Mouse (Mus musculus) heart, postnatal 10 days (tissue): ENCODE measurements at regions not wholly inside any gene's neighbourhood (a gene's known extent, or its start where the extent isn't known, plus 50 kb on each side); places are given as distances from the start of the nearest gene placed in this dataset.

Source experiments
- DNase-seq, 2 experiments: peaks; one replicate each; pipeline ENCODE4 v3.0.0; 2021
- intact Hi-C: fragments of 180-260 bp; cut with DNase I; formaldehyde crosslinking; loops from one replicate; pipeline ENCODE4 v1.15.1; 2025

DNA sequence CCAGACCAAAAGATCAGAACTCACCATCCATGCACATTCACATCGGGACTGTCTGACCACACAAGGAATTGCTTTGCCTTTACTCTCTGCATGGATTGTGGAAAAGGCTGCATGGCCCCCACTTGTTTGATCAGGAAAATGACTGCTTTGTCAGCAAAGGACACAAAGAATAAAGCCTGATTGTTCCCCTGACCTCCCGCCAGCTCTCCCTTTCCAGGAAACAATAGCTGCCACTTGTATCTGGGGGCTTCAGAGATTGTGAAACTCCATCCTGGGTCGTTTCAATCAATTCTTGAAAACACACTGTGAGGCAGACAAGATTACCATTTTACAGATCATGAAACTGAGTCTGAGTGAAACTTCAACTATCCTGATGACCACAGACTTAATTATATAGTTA is 70.7 kb downstream of the Zic3 start:
- no peak for DNase-seq
- intact Hi-C loops = no loop called here

DNA sequence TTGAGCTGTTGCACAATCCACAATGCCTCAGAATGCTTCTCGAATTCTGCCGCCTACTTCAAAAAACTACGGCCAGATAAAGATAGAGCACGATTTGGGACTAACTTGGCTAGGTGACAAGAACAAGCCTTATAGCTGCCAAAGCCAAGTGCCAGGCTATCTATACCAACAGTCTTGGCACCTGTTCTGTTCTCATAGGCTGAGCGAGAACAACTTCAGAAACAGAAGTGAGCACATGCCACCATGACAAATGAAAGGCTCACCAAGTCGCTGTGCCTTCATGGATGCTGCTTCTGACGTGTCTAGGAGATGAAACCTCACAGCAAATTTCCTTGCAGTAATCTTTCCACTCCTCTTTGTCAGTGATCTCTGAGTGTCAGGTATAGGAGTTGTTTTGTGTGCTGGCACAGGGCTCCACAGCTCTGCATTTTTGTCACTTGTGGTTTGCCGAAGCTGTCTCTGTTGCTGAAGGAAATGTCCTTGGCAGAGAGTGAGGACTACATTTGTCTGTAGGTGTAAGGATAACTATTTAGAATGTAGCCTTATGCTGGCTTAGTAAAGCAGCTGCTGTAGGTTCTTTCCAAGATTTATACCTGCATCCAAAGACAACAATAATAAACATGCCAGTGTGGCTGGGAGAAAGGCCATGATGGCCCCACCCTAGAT is 95.4 kb downstream of the Zic3 start:
- intact Hi-C loops = no loop called here
- DNase-seq = peak in 1 of 2 experiments; percentile 1

DNA sequence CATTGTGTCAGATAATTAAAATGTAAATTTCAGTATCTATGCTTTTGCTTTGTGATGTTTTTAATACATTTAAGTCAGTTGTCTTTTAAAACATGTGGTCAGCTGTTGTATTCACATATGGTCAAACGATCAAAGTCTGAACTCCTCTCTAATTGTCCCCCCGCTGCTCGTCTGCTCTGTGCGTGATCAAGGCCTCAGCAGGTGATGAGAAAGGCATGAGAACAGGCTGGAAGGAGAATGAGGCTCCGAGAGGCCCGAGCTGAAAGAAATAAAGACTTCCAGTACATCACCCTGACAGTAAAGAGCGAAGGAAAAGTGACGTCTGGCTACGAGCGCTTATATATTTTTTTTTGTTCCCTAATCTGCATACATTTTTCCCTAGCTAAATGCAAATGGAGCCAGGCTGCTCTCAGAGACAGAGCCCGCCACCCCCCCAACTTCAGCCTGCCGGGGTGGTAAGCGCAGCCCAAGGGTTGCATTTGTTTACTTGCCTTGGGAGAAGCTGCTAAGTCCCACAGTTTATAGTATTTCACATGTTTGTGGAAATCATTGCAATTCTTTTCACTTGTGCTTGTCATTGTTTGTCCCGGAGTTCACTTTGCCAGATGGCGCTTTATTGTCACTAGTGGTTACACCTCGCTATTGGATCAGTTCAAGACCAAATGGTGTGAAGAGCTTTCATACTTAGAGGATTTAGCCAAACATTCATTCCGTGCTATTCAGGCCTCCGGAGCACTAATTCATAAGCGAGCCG is 133.0 kb downstream of the Zic3 start:
- intact Hi-C loops = no loop called here

DNA sequence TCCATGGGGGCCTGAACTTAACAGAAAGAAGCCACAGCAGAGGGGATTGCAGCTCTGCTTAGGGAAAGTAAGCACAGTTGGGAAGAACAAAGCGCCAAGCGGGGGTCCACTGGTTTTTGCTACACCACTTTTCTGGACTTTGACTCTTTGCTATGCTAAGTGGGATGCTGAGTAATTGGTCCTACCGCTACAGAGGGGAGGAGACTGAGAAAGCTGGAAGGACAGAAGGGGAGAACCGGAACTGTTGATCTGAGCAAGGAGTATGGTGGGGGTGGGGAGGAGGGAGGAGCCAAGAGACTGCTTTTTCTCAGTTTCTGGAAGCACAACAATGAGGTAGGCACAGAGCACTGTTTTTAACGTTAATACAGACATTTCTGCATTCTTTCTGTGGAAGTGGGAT is 134.9 kb downstream of the Zic3 start:
- DNase-seq = no peak
- intact Hi-C loops = no loop called here

More for the DNA sequence above, 133.0 kb downstream of the Zic3 start:
- DNase-seq = no peak

DNA sequence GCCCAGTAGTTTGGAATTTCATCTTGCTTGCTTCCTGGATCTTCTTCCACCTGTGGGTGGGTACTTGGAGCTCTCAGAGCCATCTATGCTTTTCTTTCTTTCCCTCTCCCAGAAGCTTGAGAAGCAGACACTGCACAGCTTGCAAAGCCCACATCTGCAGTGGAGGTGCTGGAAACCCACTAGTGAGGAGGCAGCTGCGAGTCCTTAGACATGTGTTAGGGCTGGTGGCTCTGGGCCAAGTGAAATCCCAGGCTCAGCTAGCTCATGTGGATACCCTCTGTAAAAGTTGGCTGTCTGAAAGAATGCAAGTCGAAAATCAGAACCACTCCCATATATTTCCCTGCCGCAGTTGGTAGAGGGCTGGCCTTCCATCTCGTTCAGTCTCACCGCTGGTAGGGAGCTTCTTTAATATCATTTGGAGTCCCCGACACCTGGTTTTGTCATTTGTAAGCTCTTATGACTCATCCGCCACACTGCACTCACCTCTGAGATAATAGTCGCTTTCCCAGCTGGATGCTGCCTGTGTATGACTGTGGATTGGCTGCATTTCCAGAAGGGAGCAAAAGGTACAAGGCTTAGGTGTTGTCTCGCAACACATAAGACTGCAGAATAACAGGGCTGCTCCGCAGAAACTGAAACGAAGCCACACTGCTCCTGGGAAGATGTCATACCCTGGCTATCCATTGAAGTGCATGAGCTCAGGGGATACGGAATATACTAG is 143.8 kb downstream of the Zic3 start:
- intact Hi-C loops = no loop called here
- no peak for DNase-seq

DNA sequence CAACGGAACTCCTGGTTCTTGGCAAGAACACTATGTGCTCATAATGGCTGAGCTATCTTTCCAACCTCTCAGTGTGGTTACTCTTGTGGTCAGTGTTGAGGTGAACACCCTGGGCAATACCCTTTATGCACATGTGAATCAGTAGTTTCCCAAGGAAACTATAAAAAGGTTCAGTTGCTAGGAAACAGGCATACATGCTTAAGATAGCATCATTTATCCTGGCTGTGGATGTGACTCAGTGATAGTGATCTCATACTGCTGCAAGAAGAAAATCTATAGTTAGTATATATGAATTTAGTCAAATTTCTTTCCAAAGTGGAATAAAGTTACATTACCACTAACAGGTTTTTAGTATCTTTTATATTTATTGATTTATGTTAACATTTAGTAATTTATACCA is 151.8 kb downstream of the Zic3 start:
- intact Hi-C loops = no loop called here
- DNase-seq = no peak
